Mouse (Mus musculus) C2C12 (cell line): ENCODE measurements at regions not wholly inside any gene's neighbourhood (a gene's known extent, or its start where the extent isn't known, plus 50 kb on each side); places are given as distances from the start of the nearest gene placed in this dataset.

ENCODE experiments used
- CTCF ChIP-seq: IDR thresholded peaks from one replicate; pipeline ENCODE4 v1.5.1; 2011; ENCODE audit not compliant: control insufficient read depth, insufficient read depth, insufficient read length
- MAX ChIP-seq: IDR thresholded peaks from one replicate; pipeline ENCODE4 v1.6.1; 2011; ENCODE audit warnings: mild to moderate bottlenecking, control low read depth
- MYOD1 ChIP-seq: IDR thresholded peaks from one replicate; pipeline ENCODE4 v1.6.1; 2011; ENCODE audit warnings: low read depth; ENCODE audit not compliant: control insufficient read depth, insufficient read length
- USF1 ChIP-seq: IDR thresholded peaks from one replicate; pipeline ENCODE4 v1.6.1; 2011; ENCODE audit warnings: low read depth, mild to moderate bottlenecking, control low read depth, moderate library complexity

- TF ChIP-seq MAX (no peak), CTCF (no peak), USF1 (no peak), MYOD1 (no peak)
Observed at GRCm38 (mm10) chr13:119143351-119143750, 285.1 kb upstream of the Paip1 start.
